Mouse (Mus musculus) kidney, postnatal 36 days (tissue): ENCODE measurements around the gene Ssbp3.

Experiments used
- DNase-seq, 2 experiments: peaks; one replicate each; pipeline ENCODE4 v3.0.0; 2021 to 2022; ENCODE audit warnings: mixed read lengths in 2 of 2

The Ssbp3 gene

GRCm38 (mm10) chr4:106964356-106964755, 53.9 kb downstream of the Ssbp3 start:
- no peak for DNase-seq

GRCm38 (mm10) chr4:106964996-106965395, 54.5 kb downstream of the Ssbp3 start:
- peak; percentile 14 to 55 for DNase-seq

- no peak for DNase-seq
Measured at GRCm38 (mm10) chr4:106966443-106966842, 55.9 kb downstream of the Ssbp3 start.

GRCm38 (mm10) chr4:106968910-106969309, 58.4 kb downstream of the Ssbp3 start:
- DNase-seq: no peak

- peak; percentile 16 to 18 for DNase-seq
Measured at GRCm38 (mm10) chr4:106970786-106971185, 60.3 kb downstream of the Ssbp3 start.

- DNase-seq: no peak
Measured at GRCm38 (mm10) chr4:106972061-106972460, 61.6 kb downstream of the Ssbp3 start.

- no peak for DNase-seq
Measured at GRCm38 (mm10) chr4:106972461-106973384, 62.2 kb downstream of the Ssbp3 start.

GRCm38 (mm10) chr4:106975324-106975723, 64.8 kb downstream of the Ssbp3 start:
- DNase-seq: no peak

GRCm38 (mm10) chr4:106975890-106976289, 65.4 kb downstream of the Ssbp3 start:
- no peak for DNase-seq

GRCm38 (mm10) chr4:106976576-106976975, 66.1 kb downstream of the Ssbp3 start:
- no peak for DNase-seq

- no peak for DNase-seq
Measured at GRCm38 (mm10) chr4:106977218-106977651, 66.7 kb downstream of the Ssbp3 start.

GRCm38 (mm10) chr4:106978376-106978775, 67.9 kb downstream of the Ssbp3 start:
- DNase-seq: no peak

- DNase-seq: peak in 1 of 2 experiments; percentile 20
Measured at GRCm38 (mm10) chr4:106980669-106981068, 70.2 kb downstream of the Ssbp3 start.

GRCm38 (mm10) chr4:106981385-106982103, 71.0 kb downstream of the Ssbp3 start:
- DNase-seq: peak; percentile 30 to 42

GRCm38 (mm10) chr4:106982344-106983121, 72.0 kb downstream of the Ssbp3 start:
- peak; percentile 72 to 84 for DNase-seq

- no peak for DNase-seq
Measured at GRCm38 (mm10) chr4:106983908-106984515, 73.5 kb downstream of the Ssbp3 start.

GRCm38 (mm10) chr4:106985289-106985688, 74.8 kb downstream of the Ssbp3 start:
- no peak for DNase-seq

- peak; percentile 42 to 53 for DNase-seq
Measured at GRCm38 (mm10) chr4:106985899-106986832, 75.7 kb downstream of the Ssbp3 start.

GRCm38 (mm10) chr4:106987725-106988364, 77.3 kb downstream of the Ssbp3 start:
- peak; percentile 91 to 93 for DNase-seq

- peak; percentile 65 to 68 for DNase-seq
Measured at GRCm38 (mm10) chr4:106988886-106989225, 78.4 kb downstream of the Ssbp3 start.
